Mouse (Mus musculus) MEL-GATA-1-ER (cell line): ENCODE measurements around the gene C87436.

Experiments
- DNase-seq: peaks from one replicate; pipeline ENCODE4 v3.0.0-alpha.2; 2012; ENCODE audit warnings: low read depth; ENCODE audit errors: extremely low read depth

The C87436 gene

GRCm38 (mm10) chr6:86509866-86510200 lies 71.7 kb downstream of the C87436 start:
- DNase-seq = no peak

GRCm38 (mm10) chr6:86510979-86511378 lies 72.8 kb downstream of the C87436 start:
- no peak for DNase-seq

- no peak for DNase-seq
Measured at GRCm38 (mm10) chr6:86513296-86513695, 75.1 kb downstream of the C87436 start.

- DNase-seq = no peak
Measured at GRCm38 (mm10) chr6:86516021-86516420, 77.8 kb downstream of the C87436 start.

GRCm38 (mm10) chr6:86519767-86520345 lies 81.7 kb downstream of the C87436 start:
- DNase-seq = no peak

GRCm38 (mm10) chr6:86522001-86522911 lies 84.1 kb downstream of the C87436 start:
- no peak for DNase-seq
